Mouse (Mus musculus) urinary bladder, postnatal 25 days (tissue): ENCODE measurements around the gene Hspg2.

Source experiments
- DNase-seq: peaks from one replicate; pipeline ENCODE4 v3.0.0; 2022; ENCODE audit warnings: low spot score

The Hspg2 gene

DNA sequence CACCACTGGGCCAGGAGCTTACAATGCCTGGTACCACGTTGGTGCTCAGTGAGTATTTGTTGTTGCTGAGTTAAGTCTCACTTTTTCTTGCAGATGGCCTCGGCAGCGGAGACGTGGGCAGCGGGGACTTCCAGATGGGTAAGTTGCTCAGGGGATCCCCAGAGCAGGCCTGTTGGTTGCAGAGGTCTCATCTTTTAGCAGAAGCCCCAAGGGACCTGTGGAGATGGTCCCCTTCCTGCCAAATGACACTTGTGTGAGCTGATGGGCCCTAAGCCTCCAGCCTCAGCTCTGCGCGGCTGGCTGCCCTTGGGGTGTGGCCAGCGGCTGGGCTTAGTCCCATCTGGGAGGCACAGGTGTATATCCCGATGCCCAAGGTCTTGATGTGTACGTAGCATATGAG is 33.6 kb downstream of the Hspg2 start:
- no peak for DNase-seq

DNA sequence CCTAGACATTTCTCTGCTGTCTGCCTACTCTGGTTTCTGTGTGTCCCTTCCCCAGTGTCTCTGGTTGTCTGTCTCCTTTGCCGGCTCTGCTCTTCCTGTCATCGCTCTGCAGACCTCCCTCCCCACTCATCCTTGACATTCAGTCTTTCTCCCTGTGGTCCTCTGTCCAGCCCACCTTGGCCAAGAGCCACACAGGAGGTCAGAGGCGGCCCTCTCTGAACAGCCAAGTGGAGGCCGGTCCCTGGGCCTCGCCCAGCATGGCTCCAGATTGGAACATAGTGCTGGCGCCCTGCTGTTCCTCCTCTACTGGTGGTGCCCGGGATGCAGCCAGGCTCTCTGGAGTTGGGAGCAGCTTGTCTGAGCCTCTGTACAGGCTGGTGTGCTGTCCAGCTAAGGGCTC is 34.2 kb downstream of the Hspg2 start:
- DNase-seq = no peak

DNA sequence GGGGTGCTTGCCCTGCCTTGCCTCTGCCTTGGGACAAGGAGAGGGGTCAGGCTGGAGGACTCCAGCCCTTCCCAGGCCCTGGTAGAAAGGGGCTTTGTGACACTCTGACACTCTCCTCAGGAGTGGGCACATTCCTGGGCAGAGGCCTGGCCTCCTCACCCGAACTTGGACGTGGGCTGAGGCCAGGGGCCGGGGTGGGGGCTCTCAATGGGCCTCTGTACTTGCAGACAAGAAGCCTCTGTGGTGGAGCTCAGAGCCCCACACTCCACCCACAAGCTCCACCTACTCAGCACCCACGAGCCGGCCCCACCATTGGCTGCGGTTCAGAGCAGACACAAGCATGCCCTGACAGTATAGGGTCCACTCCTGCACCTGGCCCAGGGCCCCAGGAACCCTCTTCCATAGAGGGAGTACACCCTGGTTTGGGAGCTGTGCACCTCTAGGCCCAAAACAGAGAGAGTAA is 35.0 kb downstream of the Hspg2 start:
- DNase-seq = no peak

- DNase-seq = no peak
Observed at GRCm38 (mm10) chr4:137506629-137507028, 38.1 kb downstream of the Hspg2 start.

GRCm38 (mm10) chr4:137509528-137509927 is 41.0 kb downstream of the Hspg2 start:
- DNase-seq = no peak

GRCm38 (mm10) chr4:137510021-137510696 is 41.6 kb downstream of the Hspg2 start:
- no peak for DNase-seq

DNA sequence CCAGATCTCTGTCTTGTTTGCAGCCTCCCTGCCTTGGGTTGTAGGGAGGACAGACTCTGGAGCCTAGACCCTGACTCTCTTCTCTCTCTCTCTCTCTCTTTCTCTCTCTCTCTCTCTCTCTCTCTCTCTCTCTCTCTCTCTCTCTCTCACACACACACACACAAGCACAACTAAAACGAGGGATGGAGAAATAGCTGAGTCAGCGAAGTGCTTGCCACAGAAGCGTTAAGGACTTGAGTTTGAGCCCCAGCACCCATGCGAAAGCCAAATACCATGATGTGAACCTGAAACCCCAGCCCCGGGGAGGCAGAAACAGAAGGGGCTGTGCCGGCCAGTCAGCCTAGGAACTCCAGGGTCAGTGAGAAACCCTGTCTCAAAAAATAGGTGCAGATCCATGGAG is 44.3 kb downstream of the Hspg2 start:
- no peak for DNase-seq

DNA sequence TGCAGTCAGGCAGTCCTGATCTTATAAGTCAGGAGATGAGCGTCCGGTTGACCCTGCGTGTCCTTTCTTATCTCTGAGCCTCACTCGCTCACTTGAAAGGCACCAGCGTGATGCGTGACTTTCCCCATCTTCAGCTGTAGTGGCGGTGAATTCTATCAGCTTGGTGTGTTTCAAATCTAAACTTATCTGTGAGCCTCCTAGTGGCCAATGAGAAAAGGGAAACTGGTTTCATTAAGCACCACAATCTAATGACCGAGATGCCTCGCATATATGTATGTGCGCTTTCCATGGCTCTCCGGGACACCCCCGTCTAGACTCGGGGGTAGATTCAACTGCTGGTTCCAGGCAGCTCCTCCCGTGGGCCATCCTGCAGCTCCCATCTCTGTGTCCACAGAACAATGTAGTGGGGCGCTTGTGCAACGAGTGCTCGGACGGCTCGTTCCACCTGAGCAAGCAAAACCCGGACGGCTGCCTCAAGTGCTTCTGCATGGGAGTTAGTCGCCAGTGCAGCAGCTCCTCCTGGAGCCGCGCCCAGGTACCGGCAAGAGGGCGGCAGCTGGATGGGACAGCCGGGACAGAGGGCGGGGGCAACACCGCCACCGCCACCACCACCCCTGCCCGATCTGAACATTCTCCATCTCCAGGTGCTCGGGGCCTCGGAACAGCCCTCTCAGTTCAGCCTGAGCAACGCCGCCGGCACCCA is 49.6 kb downstream of the Hspg2 start:
- DNase-seq = no peak

GRCm38 (mm10) chr4:137518746-137519145 is 50.2 kb downstream of the Hspg2 start:
- DNase-seq = no peak

- DNase-seq = no peak
Observed at GRCm38 (mm10) chr4:137520346-137520745, 51.8 kb downstream of the Hspg2 start.

DNA sequence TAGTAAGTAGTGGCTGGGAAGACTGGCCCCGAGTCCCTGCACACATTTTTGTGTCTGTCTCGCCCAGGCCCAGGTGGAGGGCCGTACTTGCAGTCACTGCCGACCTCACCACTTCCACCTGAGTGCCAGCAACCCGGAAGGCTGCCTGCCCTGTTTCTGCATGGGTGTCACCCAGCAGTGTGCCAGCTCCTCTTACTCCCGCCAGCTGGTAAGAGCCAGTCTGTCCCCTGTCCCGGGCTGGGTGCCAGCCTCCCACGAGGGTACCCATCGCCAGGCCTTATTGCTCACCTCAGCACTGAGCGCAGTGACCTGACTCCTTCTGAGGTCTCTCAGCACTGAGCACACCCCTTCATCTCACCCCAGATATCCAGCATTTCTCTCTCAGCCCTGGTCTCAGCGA is 53.4 kb downstream of the Hspg2 start:
- DNase-seq = no peak

- DNase-seq = no peak
Observed at GRCm38 (mm10) chr4:137525426-137525825, 56.9 kb downstream of the Hspg2 start.

DNA sequence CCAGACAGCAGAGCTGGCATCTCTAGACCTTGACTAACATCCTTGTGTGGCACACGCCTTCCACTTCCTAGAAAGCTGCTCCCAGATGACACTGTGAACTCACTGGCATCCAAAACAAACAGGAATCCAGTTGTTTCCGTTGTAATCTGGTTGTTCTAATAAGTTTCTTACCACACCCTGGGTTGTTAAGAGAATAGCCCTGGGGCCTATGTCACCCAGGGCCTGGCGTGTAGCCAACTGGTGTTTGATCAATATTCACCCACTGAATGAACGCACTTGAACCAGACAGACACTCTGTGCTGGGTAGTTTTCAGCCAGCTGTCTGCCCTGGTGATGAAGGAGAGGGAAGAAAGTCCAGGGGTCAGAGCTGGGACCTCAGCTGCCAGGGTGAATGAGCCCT is 58.8 kb downstream of the Hspg2 start:
- no peak for DNase-seq

DNA sequence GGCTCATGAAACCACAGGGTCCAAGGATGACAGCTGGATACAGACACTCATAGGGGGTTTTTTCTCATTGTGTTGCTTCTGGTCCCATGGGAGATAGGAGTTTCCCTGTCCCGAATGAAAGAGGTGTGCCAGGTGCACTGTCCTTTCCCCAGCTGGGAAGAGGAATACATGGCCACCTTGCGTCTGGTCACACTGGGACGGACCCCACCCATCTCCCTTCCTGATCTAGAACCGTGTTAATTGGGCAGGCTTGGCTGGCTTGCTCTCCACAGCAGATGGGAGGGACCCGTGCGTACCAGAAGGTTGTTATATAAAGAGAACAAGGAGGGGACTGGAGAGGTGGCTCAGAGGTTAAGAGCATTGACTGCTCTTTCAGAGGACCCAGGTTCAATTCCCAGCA is 59.3 kb downstream of the Hspg2 start:
- no peak for DNase-seq

- DNase-seq = no peak
Observed at GRCm38 (mm10) chr4:137540356-137540755, 71.8 kb downstream of the Hspg2 start.

DNA sequence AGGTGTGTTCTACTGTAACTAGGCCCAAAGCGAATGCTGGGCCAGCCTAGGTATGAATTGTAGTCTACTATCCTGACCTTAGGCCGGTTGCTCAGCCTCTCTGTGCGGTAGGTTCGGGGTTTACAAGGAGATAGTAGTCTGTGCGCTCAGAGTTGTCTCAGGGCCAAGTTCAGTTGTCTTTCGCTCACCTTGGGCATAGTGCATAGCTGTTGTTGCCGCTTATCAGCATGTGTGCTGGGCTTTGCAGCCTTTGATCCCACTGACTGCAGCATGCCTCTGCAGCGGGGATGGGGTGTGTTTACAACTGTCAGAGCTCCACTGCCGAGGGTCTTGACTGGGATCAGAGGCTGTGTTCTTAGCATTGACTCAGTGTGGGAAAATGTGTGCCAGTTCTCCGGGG is 74.4 kb downstream of the Hspg2 start:
- no peak for DNase-seq

DNA sequence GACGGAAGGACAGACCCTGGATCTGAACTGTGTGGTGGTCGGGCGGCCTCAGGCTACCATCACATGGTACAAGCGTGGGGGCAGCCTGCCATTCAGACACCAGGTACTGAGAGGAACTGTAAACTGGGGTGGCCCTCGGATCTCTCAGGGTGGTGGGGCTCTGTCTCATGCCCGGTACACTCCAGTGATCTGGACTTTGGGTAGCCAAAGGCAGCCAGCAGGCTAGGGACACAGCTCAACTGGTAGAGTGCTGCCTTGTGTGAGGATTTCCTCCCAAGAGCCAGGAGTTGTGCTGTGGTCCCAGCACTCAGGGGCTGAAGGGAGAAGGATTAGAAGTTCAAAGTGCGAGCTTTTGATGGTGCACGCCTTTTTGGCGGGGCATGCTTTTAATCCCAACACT is 77.0 kb downstream of the Hspg2 start:
- DNase-seq = no peak

DNA sequence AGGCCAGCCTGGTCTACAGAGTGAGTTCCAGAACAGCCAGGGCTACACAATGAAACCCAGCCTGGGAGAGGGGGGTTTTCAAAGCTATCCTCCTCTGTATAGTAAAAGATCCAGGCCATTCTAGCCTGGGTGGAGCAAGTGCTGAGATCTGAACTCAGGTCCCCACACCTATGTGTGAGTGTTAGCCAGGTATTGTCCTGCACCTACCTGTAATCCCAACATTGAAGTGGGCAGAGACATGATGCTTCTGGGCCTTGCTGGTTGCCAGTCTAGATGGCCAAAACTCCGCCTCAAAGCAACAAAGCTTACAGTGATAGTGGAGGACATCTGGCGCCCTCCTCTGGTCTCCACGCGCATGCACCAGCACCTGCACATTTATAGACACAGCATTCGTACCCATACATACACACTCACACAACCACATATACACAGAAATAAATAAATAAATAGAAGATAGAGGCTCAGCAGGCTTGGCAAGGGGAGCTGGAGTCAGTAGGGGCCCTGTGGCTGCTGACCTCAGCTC is 77.5 kb downstream of the Hspg2 start:
- no peak for DNase-seq

DNA sequence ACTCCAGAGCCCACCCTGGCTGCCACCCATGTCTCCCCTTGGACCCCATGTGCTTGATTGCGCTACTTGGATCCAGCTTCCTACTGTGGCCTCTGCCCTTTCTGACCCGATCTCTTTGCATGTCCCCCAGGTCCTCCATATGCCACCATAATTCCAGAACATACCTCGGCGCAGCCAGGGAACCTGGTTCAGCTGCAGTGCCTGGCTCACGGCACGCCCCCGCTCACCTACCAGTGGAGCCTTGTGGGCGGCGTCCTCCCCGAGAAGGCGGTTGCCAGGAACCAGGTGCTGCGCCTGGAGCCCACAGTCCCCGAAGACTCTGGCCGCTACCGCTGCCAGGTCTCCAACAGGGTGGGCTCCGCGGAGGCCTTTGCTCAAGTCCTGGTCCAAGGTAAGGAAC is 84.9 kb downstream of the Hspg2 start:
- no peak for DNase-seq

DNA sequence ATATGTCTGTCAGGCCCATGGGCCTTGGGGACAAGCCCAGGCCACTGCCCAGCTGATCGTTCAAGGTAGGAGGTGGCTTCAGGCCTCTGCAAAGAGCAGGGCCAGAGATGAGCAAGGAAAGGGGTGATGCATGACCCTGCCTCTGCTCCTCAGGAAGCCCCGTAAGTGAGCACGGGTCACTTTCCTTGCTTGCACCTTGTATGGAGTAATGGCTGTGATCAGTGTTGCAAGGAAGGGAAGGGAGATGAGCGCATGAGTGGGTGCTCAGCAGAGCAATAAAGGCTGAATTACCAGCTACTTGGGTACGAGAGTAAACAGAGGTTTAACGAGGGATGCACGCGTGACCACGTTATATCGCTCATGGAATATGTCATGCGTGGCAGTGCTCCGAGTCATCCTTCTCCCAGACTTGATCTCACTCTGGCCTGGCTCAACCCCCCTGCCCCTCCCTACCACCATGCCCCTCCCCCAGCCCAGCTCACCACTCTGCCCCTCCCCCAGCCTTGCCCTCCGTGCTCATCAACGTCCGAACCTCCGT is 88.2 kb downstream of the Hspg2 start:
- no peak for DNase-seq

DNA sequence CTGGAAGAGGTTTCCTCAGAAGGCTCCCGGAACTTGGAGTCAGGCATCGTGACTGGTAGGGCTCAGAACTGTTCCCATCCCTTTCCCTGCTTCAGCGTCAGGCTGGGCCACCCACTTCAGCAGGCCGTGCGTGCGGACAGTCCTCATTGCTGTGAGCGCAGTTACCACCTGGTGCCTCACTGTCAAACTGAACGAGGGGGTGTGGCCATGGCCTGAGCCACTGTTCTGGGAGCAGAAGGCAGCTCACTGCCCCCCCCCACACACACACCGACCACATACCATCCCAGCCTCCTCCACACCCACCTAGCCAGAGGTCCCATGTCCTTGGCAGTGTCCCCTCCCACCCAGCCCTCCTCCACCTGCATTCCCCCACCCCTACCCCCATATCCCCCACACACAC is 101.3 kb downstream of the Hspg2 start:
- DNase-seq = no peak

DNA sequence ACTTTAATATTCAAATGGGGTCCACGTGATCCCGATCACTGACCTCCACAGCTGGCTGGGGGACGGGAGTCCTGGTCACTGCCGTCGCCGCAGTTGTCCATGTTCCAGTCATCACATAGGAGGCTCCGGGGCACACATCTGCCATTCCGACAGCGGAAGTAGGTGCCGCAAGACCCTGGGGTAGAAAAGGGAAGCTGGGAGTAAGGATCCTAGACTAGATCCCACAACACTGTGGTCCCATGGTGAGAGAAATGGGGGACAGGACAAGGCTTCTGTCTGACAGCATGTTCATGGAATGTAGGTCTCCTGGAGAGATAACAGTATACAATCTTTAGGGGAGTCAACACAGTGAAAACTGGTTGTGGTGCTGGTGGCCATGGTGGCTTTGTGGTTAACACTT is 105.9 kb downstream of the Hspg2 start, which contains the start of gene Ldlrad2:
Ldlrad2 (minus strand) TSS at position 101 of the 400 bp plus-strand sequence.
- no peak for DNase-seq

- no peak for DNase-seq
Observed at GRCm38 (mm10) chr4:137577486-137577885, 108.9 kb downstream of the Hspg2 start.
